Mouse (Mus musculus) gonadal fat pad, adult 2 months (tissue): ENCODE results near the gene Lpcat2b. TPM values are rescaled to one million over a fixed set of nuclear protein-coding genes. Genes with fewer than 3 reads are reported as not detected.

Experiments used
- DNase-seq: peaks from one replicate; pipeline ENCODE4 v3.0.0-alpha.2; 2012; ENCODE audit warnings: low read depth
- polyA plus RNA-seq: library from polyadenylated mRNA; depleted of rRNA; stranded (reverse); fragments of >200 nt; gene quantifications from 2 replicates; pipeline ENCODE4 v1.2.3, GENCODE M21; 2012; rRNA removed

The Lpcat2b gene
- polyA plus RNA-seq, 1 experiment: 0.15 TPM

- DNase-seq: no peak
These were observed 16.6 kb downstream of the Lpcat2b start for GRCm38 (mm10) chr5:107447977-107448376.

GRCm38 (mm10) chr5:107448784-107449183 is 17.4 kb downstream of the Lpcat2b start:
- no peak for DNase-seq

GRCm38 (mm10) chr5:107449620-107450019 is 18.3 kb downstream of the Lpcat2b start:
- DNase-seq: no peak

- no peak for DNase-seq
These were observed 18.9 kb downstream of the Lpcat2b start for GRCm38 (mm10) chr5:107450299-107450698.

- DNase-seq: no peak
These were observed 31.1 kb downstream of the Lpcat2b start for GRCm38 (mm10) chr5:107462147-107463076.

- no peak for DNase-seq
These were observed 35.2 kb downstream of the Lpcat2b start for GRCm38 (mm10) chr5:107466501-107466900.

- no peak for DNase-seq
These were observed 35.7 kb downstream of the Lpcat2b start for GRCm38 (mm10) chr5:107467098-107467497.

GRCm38 (mm10) chr5:107470600-107471329 is 39.4 kb downstream of the Lpcat2b start:
- DNase-seq: no peak

GRCm38 (mm10) chr5:107480194-107480593 is 48.8 kb downstream of the Lpcat2b start:
- DNase-seq: no peak

Other genes with a start within 250 kb of the Lpcat2b start
- 27.1 and 37.0 TPM in 2 replicates for gene Tgfbr3, start 141.9 kb upstream of the Lpcat2b start, polyA plus RNA-seq
- gene Brdt, start 100.4 kb upstream of the Lpcat2b start, polyA plus RNA-seq: 1.0 and 1.2 TPM in 2 replicates
- gene Ephx4, start 28.8 kb upstream of the Lpcat2b start, polyA plus RNA-seq: 0.65 and 0.73 TPM in 2 replicates
- 1.5 and 1.8 TPM in 2 replicates for gene Btbd8, start 6.4 kb downstream of the Lpcat2b start, polyA plus RNA-seq
- 0.04 TPM in 1 of 2 replicates, not detected in the other for gene Gm42669, start 76.1 kb downstream of the Lpcat2b start, polyA plus RNA-seq
- gene 1700028K03Rik, start 103.2 kb downstream of the Lpcat2b start, polyA plus RNA-seq: 0.09 TPM in 1 of 2 replicates, not detected in the other
- gene Rpap2, start 165.8 kb downstream of the Lpcat2b start, polyA plus RNA-seq: 3.7 and 4.4 TPM in 2 replicates
- gene Glmn, start 166.3 kb downstream of the Lpcat2b start, polyA plus RNA-seq: 1.4 TPM in 2 replicates